Mouse (Mus musculus) ES-Bruce4 (cell line): ENCODE results near the gene Lrrc15.

ENCODE experiments used
- CTCF ChIP-seq: IDR thresholded peaks from one replicate; pipeline ENCODE4 v1.8.1; 2011; ENCODE audit warnings: low read depth, low read length
- POLR2A ChIP-seq: IDR thresholded peaks from one replicate; pipeline ENCODE4 v1.8.1; 2011; ENCODE audit warnings: low read length; ENCODE audit not compliant: insufficient read depth

DNA sequence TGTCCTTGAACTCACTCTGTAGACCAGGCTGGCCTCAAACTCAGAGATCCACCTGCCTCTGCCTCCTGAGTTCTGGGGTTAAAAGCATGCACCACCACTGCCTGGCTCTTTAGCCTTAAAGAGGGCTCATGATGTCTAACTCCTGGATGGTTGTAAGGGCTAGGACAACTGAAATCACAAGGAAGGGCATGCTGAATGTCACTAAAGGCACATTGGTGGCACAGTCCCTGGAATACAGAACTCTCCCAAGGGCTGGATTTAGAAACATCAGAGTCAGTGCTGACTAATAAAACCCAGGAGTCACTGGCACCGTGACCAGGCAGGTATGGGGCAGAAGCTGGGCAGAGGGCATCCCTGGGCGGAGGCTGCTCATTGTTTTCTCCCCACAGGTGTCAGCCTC lies 20.4 kb upstream of the Lrrc15 start:
- TF ChIP-seq CTCF (no peak), POLR2A (no peak)
